Mouse (Mus musculus) lung, embryonic 15.5 days (tissue): ENCODE results near the gene Cbx8. TPM values are rescaled to one million over a fixed set of nuclear protein-coding genes. Genes with fewer than 3 reads are reported as not detected.

Source experiments
- ATAC-seq: fragments of 200-750 bp; cut with Nextera tagmentation; 2 replicates; pipeline ENCODE4 v1.8.0; 2017; ENCODE audit warnings: moderate number of reproducible peaks, borderline replicate concordance; ENCODE audit not compliant: low FRiP score, low TSS enrichment; ENCODE audit errors: extremely low read depth
- H3K27ac ChIP-seq: fragments of 300-500 bp; sonication (generic); 2 replicates; pipeline ENCODE4 v1.5.1; 2015; ENCODE audit warnings: moderate library complexity, mild to moderate bottlenecking, inconsistent platforms
- H3K27me3 ChIP-seq: fragments of 300-500 bp; sonication (generic); 2 replicates; pipeline ENCODE4 v1.6.1; 2015; ENCODE audit warnings: inconsistent platforms
- H3K36me3 ChIP-seq: fragments of 300-500 bp; sonication (generic); 2 replicates; pipeline ENCODE4 v1.6.1; 2015; ENCODE audit warnings: inconsistent platforms
- H3K4me1 ChIP-seq: fragments of 300-500 bp; sonication (generic); 2 replicates; pipeline ENCODE4 v1.6.1; 2015; ENCODE audit warnings: inconsistent platforms
- H3K4me2 ChIP-seq: fragments of 300-500 bp; sonication (generic); 2 replicates; pipeline ENCODE4 v1.6.1; 2015; ENCODE audit warnings: inconsistent platforms, mild to moderate bottlenecking, moderate library complexity
- H3K4me3 ChIP-seq: fragments of 300-500 bp; sonication (generic); 2 replicates; pipeline ENCODE4 v1.5.1; 2015; ENCODE audit warnings: mild to moderate bottlenecking, inconsistent platforms
- H3K9ac ChIP-seq: fragments of 300-500 bp; sonication (generic); 2 replicates; pipeline ENCODE4 v1.6.1; 2015; ENCODE audit warnings: inconsistent platforms
- H3K9me3 ChIP-seq: fragments of 300-500 bp; sonication (generic); 2 replicates; pipeline ENCODE4 v1.6.1; 2016; ENCODE audit warnings: inconsistent platforms
- WGBS: fragments of 180-500 bp; shearing (Covaris S2); methylation state at CpG from one replicate; pipeline ENCODE4 v1.1.7; 2015; 5-methylcytosine and 5-hydroxymethylcytosine counted together
- polyA plus RNA-seq: library from polyadenylated mRNA; unstranded; fragments of >200 nt; fragmentation: Nextera tagmentation; extraction: Ambion mirVana; gene quantifications from 2 replicates; pipeline ENCODE4 v1.2.1, GENCODE M21; 2015

Cbx8 gene
- polyA plus RNA-seq, 1 experiment from 2014 or later, result 11.3 TPM

DNA sequence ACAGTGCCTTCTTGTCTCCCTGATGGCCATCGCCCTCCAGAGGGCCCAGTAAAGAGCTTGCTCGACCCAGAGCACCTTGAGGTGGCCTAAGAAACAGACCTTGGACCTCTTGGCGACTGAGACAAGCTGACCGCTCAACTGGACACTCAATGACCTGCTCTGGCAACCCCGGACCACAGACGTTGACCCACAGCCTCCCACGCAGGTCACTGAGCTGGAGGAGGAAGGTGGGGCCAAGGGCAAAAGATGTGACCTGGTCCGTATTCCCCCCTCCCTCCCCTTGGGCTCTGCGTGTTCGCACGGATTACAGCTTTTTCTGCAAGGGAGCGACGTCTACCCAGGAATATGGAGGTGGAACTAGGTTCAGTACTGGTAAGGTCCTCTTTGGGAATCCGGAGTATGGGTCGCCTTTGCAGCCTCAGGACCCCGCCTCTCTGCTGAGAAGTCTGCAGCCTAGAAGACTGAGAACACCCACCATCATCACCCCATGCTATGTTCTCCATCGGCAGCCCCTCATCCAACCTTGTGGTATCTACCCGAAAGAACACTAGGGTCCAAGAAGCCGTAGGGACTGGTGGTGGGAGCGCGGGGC, 5.6 kb downstream of the Cbx8 start:
- Histone ChIP-seq H3K36me3 (peaks cover 18% of the 10 kb centered on the region), H3K27me3 (peaks cover 63% of the 10 kb centered on the region), H3K9me3 (no peaks in the 10 kb centered on the region), H3K4me3 (no peak overlapping the region), H3K27ac (no peak overlapping the region), H3K9ac (no peak overlapping the region), H3K4me1 (peaks cover 49% of the 10 kb centered on the region), H3K4me2 (0 out of 2 replicates have a peak overlapping the region, but pooled peaks have one; percentile 56)
- no peak for ATAC-seq
- WGBS, result 5% methylated on average over 21 of the region's 21 CpGs

GRCm38 (mm10) chr11:119034635-119035034, 6.1 kb downstream of the Cbx8 start:
- peaks cover 63% of the 10 kb centered on the region for H3K27me3 ChIP-seq
- ATAC-seq, result no peak
- H3K9me3 ChIP-seq, result no peaks in the 10 kb centered on the region
- peak overlapping the region; percentile 56 for H3K4me2 ChIP-seq
- H3K9ac ChIP-seq, result no peak overlapping the region
- 5% methylated on average over 18 of the region's 19 CpGs for WGBS
- no peak overlapping the region for H3K27ac ChIP-seq
- H3K4me3 ChIP-seq, result peak overlapping the region; percentile 29
- H3K36me3 ChIP-seq, result peaks cover 22% of the 10 kb centered on the region
- peaks cover 44% of the 10 kb centered on the region for H3K4me1 ChIP-seq

GRCm38 (mm10) chr11:119033874-119034558, 6.8 kb downstream of the Cbx8 start:
- peaks cover 26% of the 10 kb centered on the region for H3K36me3 ChIP-seq
- H3K4me2 ChIP-seq, result peak overlapping the region; percentile 56
- H3K9me3 ChIP-seq, result no peaks in the 10 kb centered on the region
- peak overlapping the region; percentile 29 for H3K4me3 ChIP-seq
- H3K4me1 ChIP-seq, result peaks cover 38% of the 10 kb centered on the region
- H3K27me3 ChIP-seq, result peaks cover 60% of the 10 kb centered on the region
- WGBS, result 1% methylated on average over 26 of the region's 26 CpGs
- peak; percentile 34; the same call in 1 of the 2 replicates for ATAC-seq
- no peak overlapping the region for H3K27ac ChIP-seq
- no peak overlapping the region for H3K9ac ChIP-seq

- H3K4me1 ChIP-seq, result peaks cover 46% of the 10 kb centered on the region
- H3K9ac ChIP-seq, result no peak overlapping the region
- no peaks in the 10 kb centered on the region for H3K9me3 ChIP-seq
- H3K36me3 ChIP-seq, result peaks cover 47% of the 10 kb centered on the region
- no peak for ATAC-seq
- H3K4me3 ChIP-seq, result no peak overlapping the region
- H3K27ac ChIP-seq, result no peak overlapping the region
- 35% methylated on average over 12 of the region's 12 CpGs for WGBS
- H3K27me3 ChIP-seq, result peaks cover 6% of the 10 kb centered on the region; the same call in 1 of the 2 replicates
- H3K4me2 ChIP-seq, result peak overlapping the region; percentile 12; the same call in 1 of the 2 replicates
Measured at GRCm38 (mm10) chr11:119026203-119026602, 14.6 kb downstream of the Cbx8 start.

- Histone ChIP-seq H3K9ac (peak overlapping the region; percentile 92), H3K27me3 (peaks cover 14% of the 10 kb centered on the region; the same call in 1 of the 2 replicates), H3K4me3 (peak overlapping the region; percentile 97), H3K27ac (peak overlapping the region; percentile 93), H3K4me2 (peak overlapping the region; percentile 78), H3K4me1 (peaks cover 46% of the 10 kb centered on the region), H3K9me3 (no peaks in the 10 kb centered on the region), H3K36me3 (peaks cover 30% of the 10 kb centered on the region)
- 5% methylated on average over 7 of the region's 7 CpGs for WGBS
- no peak for ATAC-seq
Measured at GRCm38 (mm10) chr11:119024260-119024659, 16.5 kb downstream of the Cbx8 start.

- Histone ChIP-seq H3K27ac (peak overlapping the region; percentile 93), H3K4me2 (peak overlapping the region; percentile 78), H3K9ac (peak overlapping the region; percentile 92), H3K36me3 (peaks cover 23% of the 10 kb centered on the region), H3K4me1 (peaks cover 46% of the 10 kb centered on the region), H3K4me3 (peak overlapping the region; percentile 97), H3K27me3 (peaks cover 14% of the 10 kb centered on the region; the same call in 1 of the 2 replicates), H3K9me3 (no peaks in the 10 kb centered on the region)
- WGBS, result under 1% methylated on average over 15 of the region's 15 CpGs
- no peak for ATAC-seq
Measured at GRCm38 (mm10) chr11:119023616-119023980, 17.2 kb downstream of the Cbx8 start.

DNA sequence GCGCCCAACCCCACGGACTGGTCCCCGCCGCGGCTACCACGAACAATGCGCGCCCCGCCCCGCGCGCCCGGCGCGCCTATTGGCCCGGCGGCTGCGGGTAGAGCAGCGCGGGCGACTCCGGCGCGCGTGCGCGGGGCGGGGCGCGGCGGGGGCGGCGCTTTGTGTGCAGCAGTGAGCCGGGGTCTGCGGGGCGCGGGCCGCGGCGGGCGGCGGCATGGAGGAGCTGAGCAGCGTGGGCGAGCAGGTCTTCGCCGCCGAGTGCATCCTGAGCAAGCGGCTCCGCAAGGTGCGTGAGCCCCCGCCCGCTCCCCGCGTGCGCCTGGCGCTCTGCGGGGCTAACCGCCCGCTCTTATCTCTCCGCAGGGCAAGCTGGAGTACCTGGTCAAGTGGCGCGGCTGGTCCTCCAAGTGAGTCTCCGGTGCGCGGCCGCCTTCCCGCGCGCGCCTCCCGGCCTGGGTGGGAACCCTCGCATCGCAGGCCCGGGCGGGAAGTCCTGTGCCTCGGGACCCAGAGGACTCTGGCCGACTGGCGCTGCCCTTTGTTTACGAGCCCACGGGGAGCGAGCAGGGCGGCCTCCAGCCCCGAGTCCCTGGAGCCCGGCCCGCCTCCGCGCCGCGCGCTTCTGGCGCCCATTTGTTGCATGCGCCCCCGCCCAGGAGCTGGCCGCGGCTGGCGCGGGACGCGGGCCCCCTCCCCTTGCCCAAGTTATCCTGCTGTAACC, 17.7 kb downstream of the Cbx8 start, which contains the start of gene Cbx2:
TSS of gene Cbx2 (plus strand) at position 68 of the 721 bp plus-strand sequence.
- Histone ChIP-seq H3K27me3 (peaks cover 14% of the 10 kb centered on the region; the same call in 1 of the 2 replicates), H3K27ac (peak within 1 kb of the TSS; percentile 93), H3K4me1 (peaks cover 46% of the 10 kb centered on the region), H3K9ac (peak within 1 kb of the TSS; percentile 92), H3K4me2 (peak within 1 kb of the TSS; percentile 78), H3K9me3 (no peaks in the 10 kb centered on the region), H3K36me3 (peaks cover 18% of the 10 kb centered on the region), H3K4me3 (peak within 1 kb of the TSS; percentile 97)
- WGBS, result under 1% methylated on average over 96 of the region's 99 CpGs
- peak; percentile 92 for ATAC-seq

DNA sequence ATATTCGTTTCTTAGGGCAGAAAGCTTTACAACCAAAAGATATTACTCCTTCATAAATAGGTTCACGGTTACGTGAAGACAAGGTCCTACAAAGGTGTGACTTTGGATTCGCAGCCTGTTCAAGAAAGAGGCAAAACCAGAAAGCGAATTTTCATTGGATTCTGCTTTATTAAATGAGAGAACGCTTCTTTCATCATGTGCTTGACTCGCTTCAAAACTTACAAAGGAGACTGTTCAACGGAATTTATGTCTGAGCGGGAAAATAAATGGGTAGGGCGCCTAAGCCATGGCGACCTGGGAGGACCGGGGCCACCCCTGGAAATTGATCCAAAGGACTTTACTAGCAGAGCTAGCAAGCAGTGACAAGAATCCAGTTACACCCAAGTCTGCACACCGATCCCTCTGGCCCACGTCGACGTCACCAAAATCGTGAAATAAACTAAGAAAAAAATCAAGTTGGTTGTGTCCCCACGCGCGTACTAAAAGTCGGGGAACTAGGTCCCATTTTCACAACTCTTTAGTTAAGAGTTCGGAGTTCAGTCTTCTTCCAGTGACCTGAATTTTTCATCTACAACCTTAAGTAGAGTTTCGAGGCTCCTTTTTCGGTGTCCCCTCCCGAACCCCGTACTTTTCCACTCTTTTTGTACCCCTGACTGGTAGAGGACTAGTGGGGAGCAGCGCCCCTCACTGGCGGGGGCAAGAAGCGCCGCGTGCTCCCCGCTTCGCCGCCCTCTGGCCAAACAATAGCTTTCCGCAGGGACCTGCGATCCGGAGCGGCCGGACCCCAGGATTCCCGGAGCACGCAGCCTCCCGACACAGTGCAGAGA, 18.5 kb downstream of the Cbx8 start:
- peaks cover 10% of the 10 kb centered on the region for H3K36me3 ChIP-seq
- no peak for ATAC-seq

DNA sequence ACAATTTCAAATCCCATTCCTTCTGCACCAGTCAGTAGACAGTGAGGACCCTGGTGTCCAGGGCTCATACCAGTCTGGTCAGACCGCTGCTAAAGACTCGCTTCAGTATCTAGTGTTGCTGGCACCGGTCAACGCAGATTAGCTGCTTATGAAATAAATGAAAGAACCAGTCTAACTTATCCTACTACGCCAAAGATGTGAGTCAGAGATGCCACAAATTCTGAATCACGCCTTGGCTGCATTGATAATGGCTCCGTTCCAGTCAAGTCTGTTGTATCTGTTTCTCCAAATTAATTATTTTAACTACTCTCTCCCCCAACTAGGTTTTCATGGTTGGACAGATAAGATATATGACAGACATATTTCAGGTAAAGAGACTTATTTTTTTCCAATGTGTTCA, 19.6 kb downstream of the Cbx8 start:
- H3K4me1 ChIP-seq, result peaks cover 38% of the 10 kb centered on the region
- no peak overlapping the region for H3K4me3 ChIP-seq
- 70% methylated on average over 7 of the region's 7 CpGs for WGBS
- H3K27me3 ChIP-seq, result peaks cover 14% of the 10 kb centered on the region; the same call in 1 of the 2 replicates
- H3K9ac ChIP-seq, result no peak overlapping the region
- no peaks in the 10 kb centered on the region for H3K36me3 ChIP-seq
- no peak overlapping the region for H3K27ac ChIP-seq
- ATAC-seq, result no peak
- no peak overlapping the region; the same call in 1 of the 2 replicates for H3K4me2 ChIP-seq
- H3K9me3 ChIP-seq, result no peaks in the 10 kb centered on the region

More for the DNA sequence above, 18.5 kb downstream of the Cbx8 start:
- 4% methylated on average over 42 of the region's 42 CpGs for WGBS
- H3K4me2 ChIP-seq, result peak overlapping the region; percentile 78
- H3K9ac ChIP-seq, result peak overlapping the region; percentile 92
- peaks cover 14% of the 10 kb centered on the region; the same call in 1 of the 2 replicates for H3K27me3 ChIP-seq
- H3K9me3 ChIP-seq, result no peaks in the 10 kb centered on the region
- H3K27ac ChIP-seq, result peak overlapping the region; percentile 93
- H3K4me1 ChIP-seq, result peaks cover 46% of the 10 kb centered on the region
- H3K4me3 ChIP-seq, result peak overlapping the region; percentile 97

- no peak for ATAC-seq
- Histone ChIP-seq H3K9ac (no peak overlapping the region), H3K4me2 (no peak overlapping the region), H3K36me3 (no peaks in the 10 kb centered on the region), H3K4me3 (no peak overlapping the region), H3K4me1 (peaks cover 10% of the 10 kb centered on the region), H3K27ac (no peak overlapping the region), H3K9me3 (no peaks in the 10 kb centered on the region), H3K27me3 (peaks cover 14% of the 10 kb centered on the region; the same call in 1 of the 2 replicates)
- WGBS, result 66% methylated on average over 7 of the region's 7 CpGs
Measured at GRCm38 (mm10) chr11:119017506-119017905, 23.3 kb downstream of the Cbx8 start.

DNA sequence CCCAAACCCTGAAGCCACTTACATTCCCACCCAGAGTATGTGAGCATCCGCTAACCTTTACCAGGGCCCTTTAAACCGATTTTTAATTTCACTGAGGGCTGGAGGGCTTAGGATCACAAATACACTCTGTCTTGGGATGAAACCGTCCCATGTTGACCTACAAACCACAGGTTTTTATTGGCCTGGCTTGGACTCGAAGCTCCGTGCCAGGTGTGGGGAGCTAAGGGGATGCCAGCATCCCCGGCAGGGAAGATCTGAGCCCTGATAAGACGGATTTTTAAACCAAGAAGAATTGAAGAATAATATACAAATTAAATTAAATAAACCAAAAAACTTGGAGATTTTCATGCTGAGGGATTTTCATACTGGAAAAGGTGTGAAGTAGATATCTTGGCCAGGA, 26.3 kb downstream of the Cbx8 start:
- no peak overlapping the region for H3K27ac ChIP-seq
- no peaks in the 10 kb centered on the region for H3K9me3 ChIP-seq
- H3K27me3 ChIP-seq, result no peaks in the 10 kb centered on the region
- WGBS, result 61% methylated on average over 7 of the region's 7 CpGs
- H3K4me1 ChIP-seq, result no peaks in the 10 kb centered on the region
- H3K4me2 ChIP-seq, result no peak overlapping the region
- H3K4me3 ChIP-seq, result no peak overlapping the region
- no peak for ATAC-seq
- no peaks in the 10 kb centered on the region for H3K36me3 ChIP-seq
- no peak overlapping the region for H3K9ac ChIP-seq
